ENCODE assay signal across 8 mouse cellular contexts in genomic region chr4:117914591-117915442, GRCm38 (mm10). TPM values are rescaled to one million over a fixed set of nuclear protein-coding genes. Genes with fewer than 3 reads are reported as not detected.
A peak's percentile ranks its signal among the peaks of the same experiment; 100 is the strongest.
DNase-seq lines count a peak whose midpoint lies in the region; ATAC-seq and TF ChIP-seq lines count a peak whose summit lies in the region.

TSS of gene Ipo13 (minus strand) at chr4:117914999.

- H3K27ac ChIP-seq in CH12.LX (ENCODE audit: insufficient read depth, low read depth): peak within 1 kb of the TSS; percentile 47; the same call in 1 of the 2 replicates
- H3K27ac ChIP-seq in forebrain, embryonic 12.5 days: peak within 1 kb of the TSS; percentile 79
- peak within 1 kb of the TSS; percentile 83 for H3K27ac ChIP-seq in heart, postnatal 0 days (ENCODE audit: low read depth)
- H3K27ac ChIP-seq in liver, embryonic 16.5 days (ENCODE audit: low read length): peak within 1 kb of the TSS; percentile 82
- H3K27ac ChIP-seq in neural tube, embryonic 13.5 days (replicated peaks): peak within 1 kb of the TSS; percentile 85
- H3K27ac ChIP-seq in testis, adult 2 months (ENCODE audit: control insufficient read depth, insufficient read depth, low read depth, low read length): peak within 1 kb of the TSS; percentile 95

- peak; percentile 97 for ATAC-seq in forebrain, embryonic 12.5 days (ENCODE audit: low FRiP score)
- peak; percentile 88 for ATAC-seq in heart, postnatal 0 days (ENCODE audit: insufficient read depth, low read depth)
- peak; percentile 95 for ATAC-seq in liver, embryonic 16.5 days (ENCODE audit: low read depth)
- ATAC-seq in neural tube, embryonic 13.5 days (ENCODE audit: low read depth): peak; percentile 96

- in situ Hi-C loops in CH12.LX (cut with MboI; ENCODE audit: low pct_ligation_motif_present, low pct_unique_long_range_greater_than_20kb, low sequenced_read_pairs): loop anchor here (10.0 kb wide), 1 partner anchor 150 kb away; no protein-coding TSS in a partner anchor

- no peak for TF ChIP-seq CTCF in CH12.LX (conservative IDR thresholded peaks at IDR 0.05 in 1 of 2, IDR thresholded peaks at IDR 0.05 in 1 of 2; ENCODE audit: low read depth in 2 of 2, low read length in 2 of 2)
- TF ChIP-seq CTCF in heart, postnatal 0 days (IDR thresholded peaks at IDR 0.05; ENCODE audit: low read depth): 0 out of 2 replicates have a peak, but pooled peaks have one; percentile 20
- no peak for TF ChIP-seq CTCF in testis, adult 2 months (IDR thresholded peaks at IDR 0.05; ENCODE audit: control insufficient read depth, insufficient read depth, insufficient replicate concordance, low read depth, low read length)

- peak; percentile 93 for DNase-seq in CH12.LX (ENCODE audit: extremely low read depth)
- peak; percentile 87 for DNase-seq in c-Kit-positive CD71-positive TER-119-negative erythroid progenitor cells, embryonic 14.5 days (ENCODE audit: low read depth)
- DNase-seq in heart, postnatal 0 days (ENCODE audit: low spot score): peak; percentile 85
- DNase-seq in kidney, postnatal 4 days: peak; percentile 95

- H3K9ac ChIP-seq in CH12.LX (ENCODE audit: insufficient read depth, low read depth): peak within 1 kb of the TSS; percentile 82
- peak within 1 kb of the TSS; percentile 89 for H3K9ac ChIP-seq in forebrain, embryonic 12.5 days
- H3K9ac ChIP-seq in heart, postnatal 0 days (replicated peaks; ENCODE audit: low read depth, low read length): peak within 1 kb of the TSS; percentile 72
- peak within 1 kb of the TSS; percentile 91 for H3K9ac ChIP-seq in liver, embryonic 16.5 days (ENCODE audit: low read depth, low read length)
- peak within 1 kb of the TSS; percentile 96 for H3K9ac ChIP-seq in neural tube, embryonic 13.5 days

- no peaks in the 10 kb centered on the region for H3K9me3 ChIP-seq in CH12.LX (replicated peaks; ENCODE audit: low read length)
- no peaks in the 10 kb centered on the region for H3K9me3 ChIP-seq in forebrain, embryonic 12.5 days
- no peaks in the 10 kb centered on the region for H3K9me3 ChIP-seq in heart, postnatal 0 days (replicated peaks; ENCODE audit: control insufficient read depth, low read length)
- H3K9me3 ChIP-seq in liver, embryonic 16.5 days (replicated peaks; ENCODE audit: control insufficient read depth, low read length): no peaks in the 10 kb centered on the region
- H3K9me3 ChIP-seq in neural tube, embryonic 13.5 days: no peaks in the 10 kb centered on the region

- whole genome bisulfite sequencing in forebrain, embryonic 12.5 days: under 1% methylated on average over 61 of the region's 61 CpGs
- under 1% methylated on average over 60 of the region's 61 CpGs for WGBS in heart, postnatal 0 days
- under 1% methylated on average over 57 of the region's 61 CpGs for WGBS in liver, embryonic 16.5 days (ENCODE audit: insufficient replicate concordance)
- WGBS in neural tube, embryonic 13.5 days: under 1% methylated on average over 61 of the region's 61 CpGs

- peaks cover 12% of the 10 kb centered on the region; the same call in 1 of the 2 replicates for H3K79me2 ChIP-seq in CH12.LX (replicated peaks; ENCODE audit: control insufficient read depth, extremely low read depth, insufficient read depth, poor library complexity, severe bottlenecking)

- no peak for TF ChIP-seq EP300 in CH12.LX (IDR thresholded peaks at IDR 0.05; ENCODE audit: low read length)
- TF ChIP-seq EP300 in heart, postnatal 0 days (IDR thresholded peaks at IDR 0.05; ENCODE audit: low read depth): peak; percentile 87

- peak; percentile 77 for TF ChIP-seq POLR2A in CH12.LX (IDR thresholded peaks at IDR 0.05; ENCODE audit: low read depth, low read length)
- TF ChIP-seq POLR2A in testis, adult 2 months (IDR thresholded peaks at IDR 0.05; ENCODE audit: control insufficient read depth, low read depth, low read length): no peak; the same call in 1 of the 2 replicates

- peaks cover 6 to 54% of the 10 kb centered on the region in 2 experiments; a peak in 3 of 4 replicates for H3K4me1 ChIP-seq in CH12.LX (ENCODE audit: control insufficient read depth in 1 of 2, insufficient read depth in 2 of 2)
- H3K4me1 ChIP-seq in forebrain, embryonic 12.5 days: peaks cover 47% of the 10 kb centered on the region
- H3K4me1 ChIP-seq in heart, postnatal 0 days (ENCODE audit: control insufficient read depth, insufficient read depth): peaks cover 41% of the 10 kb centered on the region
- peaks cover 28% of the 10 kb centered on the region for H3K4me1 ChIP-seq in liver, embryonic 16.5 days (ENCODE audit: control insufficient read depth, low read depth, low read length)
- peaks cover 56% of the 10 kb centered on the region for H3K4me1 ChIP-seq in neural tube, embryonic 13.5 days (replicated peaks)
- H3K4me1 ChIP-seq in testis, adult 2 months (ENCODE audit: control insufficient read depth, insufficient read depth, low read length): peaks cover 9% of the 10 kb centered on the region

- TF ChIP-seq RAD21 in CH12.LX (IDR thresholded peaks at IDR 0.05; ENCODE audit: low read depth, low read length): no peak

- dilution Hi-C loops in CH12.LX (cut with MboI; ENCODE audit: extremely low pct_ligation_motif_present, extremely low pct_unique_long_range_greater_than_20kb, low sequenced_read_pairs): no loop called here

- peaks cover 13 to 36% of the 10 kb centered on the region in 2 experiments for H3K36me3 ChIP-seq in CH12.LX (replicated peaks in 1 of 2; ENCODE audit: control insufficient read depth in 1 of 2, insufficient read depth in 1 of 2, low read length in 1 of 2)
- peaks cover 24% of the 10 kb centered on the region for H3K36me3 ChIP-seq in forebrain, embryonic 12.5 days (replicated peaks)
- H3K36me3 ChIP-seq in heart, postnatal 0 days (replicated peaks; ENCODE audit: control insufficient read depth, insufficient read depth, low read length): peaks cover 17% of the 10 kb centered on the region
- peaks cover 10% of the 10 kb centered on the region for H3K36me3 ChIP-seq in liver, embryonic 16.5 days (ENCODE audit: control insufficient read depth, insufficient read depth)
- peaks cover 23% of the 10 kb centered on the region for H3K36me3 ChIP-seq in neural tube, embryonic 13.5 days
- no peaks in the 10 kb centered on the region; the same call in 1 of the 2 replicates for H3K36me3 ChIP-seq in testis, adult 2 months (ENCODE audit: control insufficient read depth, insufficient read depth, low read length)

- H3K4me3 ChIP-seq in CH12.LX (replicated peaks in 1 of 3; ENCODE audit: low read depth in 2 of 3, low read length in 2 of 3, poor library complexity in 1 of 3): peak within 1 kb of the TSS; percentile 84 to 96 (median 86)
- H3K4me3 ChIP-seq in forebrain, embryonic 12.5 days (replicated peaks): peak within 1 kb of the TSS; percentile 78
- peak within 1 kb of the TSS; percentile 72 for H3K4me3 ChIP-seq in heart, postnatal 0 days (ENCODE audit: low read depth, low read length)
- peak within 1 kb of the TSS; percentile 87 for H3K4me3 ChIP-seq in liver, embryonic 16.5 days (ENCODE audit: low read depth, low read length)
- H3K4me3 ChIP-seq in neural tube, embryonic 13.5 days: peak within 1 kb of the TSS; percentile 63
- H3K4me3 ChIP-seq in testis, adult 2 months (ENCODE audit: control insufficient read depth, low read depth, low read length): peak within 1 kb of the TSS; percentile 98

- H3K4me2 ChIP-seq in CH12.LX (ENCODE audit: insufficient read depth, low read depth, poor library complexity, severe bottlenecking): peak within 1 kb of the TSS; percentile 89
- H3K4me2 ChIP-seq in forebrain, embryonic 12.5 days: peak within 1 kb of the TSS; percentile 100
- H3K4me2 ChIP-seq in heart, postnatal 0 days (ENCODE audit: low read depth, low read length): peak within 1 kb of the TSS; percentile 75
- H3K4me2 ChIP-seq in liver, embryonic 16.5 days (ENCODE audit: low read depth, low read length): peak within 1 kb of the TSS; percentile 94
- peak within 1 kb of the TSS; percentile 100 for H3K4me2 ChIP-seq in neural tube, embryonic 13.5 days

- no peaks in the 10 kb centered on the region for H3K27me3 ChIP-seq in CH12.LX (replicated peaks)
- H3K27me3 ChIP-seq in forebrain, embryonic 12.5 days: no peaks in the 10 kb centered on the region
- no peaks in the 10 kb centered on the region for H3K27me3 ChIP-seq in heart, postnatal 0 days (ENCODE audit: control insufficient read depth, insufficient read depth, low read length)
- H3K27me3 ChIP-seq in liver, embryonic 16.5 days (ENCODE audit: control insufficient read depth, insufficient read depth, low read depth, low read length): no peaks in the 10 kb centered on the region
- H3K27me3 ChIP-seq in neural tube, embryonic 13.5 days: no peaks in the 10 kb centered on the region
- H3K27me3 ChIP-seq in testis, adult 2 months (ENCODE audit: control insufficient read depth, insufficient read depth, low read length): no peaks in the 10 kb centered on the region

TF ChIP-seq in CH12.LX, 34 proteins besides CTCF, POLR2A, EP300 and RAD21 (continues in another document):
- 0 out of 2 replicates have a peak, but pooled peaks have one; percentile 54 for TF ChIP-seq UBTF (IDR thresholded peaks at IDR 0.05; ENCODE audit: low read depth, low read length)
- TF ChIP-seq HCFC1 (IDR thresholded peaks at IDR 0.05; ENCODE audit: low read depth, low read length): peak; percentile 98
- no peak for TF ChIP-seq JUND (conservative IDR thresholded peaks at IDR 0.05; ENCODE audit: low read depth, low read length)
- TF ChIP-seq ZMIZ1 (IDR thresholded peaks at IDR 0.05; ENCODE audit: low read depth, low read length): peak; percentile 79
- no peak for TF ChIP-seq ETS1 (conservative IDR thresholded peaks at IDR 0.05; ENCODE audit: low read depth, low read length)
- TF ChIP-seq E2F4 (IDR thresholded peaks at IDR 0.05; ENCODE audit: insufficient replicate concordance, low read depth, low read length): no peak
- peak; percentile 99 for TF ChIP-seq MXI1 (IDR thresholded peaks at IDR 0.05; ENCODE audit: low read depth, low read length)
- TF ChIP-seq SIN3A (IDR thresholded peaks at IDR 0.05; ENCODE audit: low read length): peak; percentile 89
- TF ChIP-seq GABPA (IDR thresholded peaks at IDR 0.05; ENCODE audit: insufficient replicate concordance, low read depth, low read length): peak; percentile 52; the same call in 1 of the 2 replicates
- TF ChIP-seq TCF12 (IDR thresholded peaks at IDR 0.05; ENCODE audit: low read depth, low read length): peak; percentile 40
- TF ChIP-seq MEF2A (IDR thresholded peaks at IDR 0.05; ENCODE audit: borderline replicate concordance, low read depth, low read length): 0 out of 2 replicates have a peak, but pooled peaks have one; percentile 32

RNA-seq across cellular contexts. Expression of gene Ipo13, which starts in this region (rescaled TPM):
- 22.0 and 27.5 TPM in 2 replicates for total RNA-seq in CH12.LX (2012; rRNA removed)
- 5.9 and 7.4 TPM in 2 replicates for total RNA-seq in CH12.LX (2014; rRNA removed)
- polyA plus RNA-seq in CH12.LX (2012; ENCODE audit: insufficient read length, low read depth): 46.5 and 54.1 TPM in 2 replicates
- 70.8 and 71.4 TPM in 2 replicates for polyA plus RNA-seq in forebrain, embryonic 12.5 days (2016; fragmentation: Nextera tagmentation; extraction: Ambion mirVana)
- 23.3 and 23.5 TPM in 2 replicates for total RNA-seq in heart, postnatal 0 days (2014; rRNA removed; ENCODE audit: low replicate concordance)
- polyA plus RNA-seq in heart, postnatal 0 days (2015; fragmentation: Nextera tagmentation; extraction: Ambion mirVana): 30.3 and 31.8 TPM in 2 replicates
- 17.4 and 17.5 TPM in 2 replicates for polyA plus RNA-seq in liver, embryonic 16.5 days (2015; fragmentation: Nextera tagmentation; extraction: Ambion mirVana)
- 64.9 and 65.3 TPM in 2 replicates for polyA plus RNA-seq in neural tube, embryonic 13.5 days (2015; fragmentation: Nextera tagmentation; extraction: Ambion mirVana)
- 207 and 222 TPM in 2 replicates for polyA plus RNA-seq in testis, adult 2 months (2012; rRNA removed)

Comparison
In these comparisons a context has a peak if more than half of its experiments do, and no peak if none do; other contexts are left out.
1. Peak in every context shown above with its lines: DNase-seq, ATAC-seq, H3K4me3 ChIP-seq and H3K27ac ChIP-seq.